Mouse (Mus musculus) heart, embryonic 16.5 days (tissue): ENCODE results near the gene Dexi. TPM values are rescaled to one million over a fixed set of nuclear protein-coding genes. Genes with fewer than 3 reads are reported as not detected.
A peak's percentile ranks its signal among the peaks of the same experiment; 100 is the strongest.

Source experiments
- ATAC-seq: fragments of 200-750 bp; cut with Nextera tagmentation; replicated peaks from 2 replicates; pipeline ENCODE4 v1.8.0; 2017; ENCODE audit warnings: moderate number of reproducible peaks; ENCODE audit not compliant: insufficient read depth, low FRiP score; ENCODE audit errors: extremely low read depth
- H3K27ac ChIP-seq: fragments of 300-500 bp; sonication (generic); 2 replicates; pipeline ENCODE4 v1.5.1; 2014; ENCODE audit warnings: mild to moderate bottlenecking, low read length, control low read depth, moderate library complexity
- H3K27me3 ChIP-seq: fragments of 300-500 bp; sonication (generic); 2 replicates; pipeline ENCODE4 v1.6.1; 2014; ENCODE audit warnings: low read length, mixed read lengths; ENCODE audit not compliant: control insufficient read depth, insufficient read depth
- H3K36me3 ChIP-seq: fragments of 300-500 bp; sonication (generic); 2 replicates; pipeline ENCODE4 v1.6.1; 2014; ENCODE audit not compliant: control insufficient read depth, insufficient read depth
- H3K4me1 ChIP-seq: fragments of 300-500 bp; sonication (generic); 2 replicates; pipeline ENCODE4 v1.6.1; 2014; ENCODE audit warnings: low read length, mixed read lengths; ENCODE audit not compliant: control insufficient read depth, insufficient read depth
- H3K4me2 ChIP-seq: fragments of 300-500 bp; sonication (generic); 2 replicates; pipeline ENCODE4 v1.6.1; 2014; ENCODE audit warnings: low read depth, mild to moderate bottlenecking, control low read depth, low read length
- H3K4me3 ChIP-seq: fragments of 300-500 bp; sonication (generic); 2 replicates; pipeline ENCODE4 v1.5.1; 2014; ENCODE audit warnings: mild to moderate bottlenecking, control low read depth, low read length
- H3K9ac ChIP-seq: fragments of 300-500 bp; sonication (generic); 2 replicates; pipeline ENCODE4 v1.6.1; 2014; ENCODE audit warnings: low read length, control low read depth
- H3K9me3 ChIP-seq: fragments of 300-500 bp; sonication (generic); replicated peaks from 2 replicates; pipeline ENCODE4 v1.6.1; 2016; ENCODE audit warnings: low read length; ENCODE audit not compliant: control insufficient read depth
- WGBS: fragments of 180-500 bp; shearing (Covaris S2); extraction: QIAGEN DNeasy Blood & Tissue Kit; methylation state at CpG from one replicate; pipeline ENCODE4 v1.1.7; 2014; 5-methylcytosine and 5-hydroxymethylcytosine counted together
- polyA plus RNA-seq: library from polyadenylated mRNA; unstranded; fragments of >200 nt; fragmentation: Nextera tagmentation; extraction: Ambion mirVana; gene quantifications from 2 replicates; pipeline ENCODE4 v1.2.1, GENCODE M21; 2015

Gene Dexi
- polyA plus RNA-seq, 1 experiment from 2014 or later, result 14.0 TPM

GRCm38 (mm10) chr16:10530179-10530578 is 12.7 kb downstream of the Dexi start:
- no peak for ATAC-seq
- Histone ChIP-seq H3K4me3 (no peak overlapping the region), H3K4me2 (no peak overlapping the region), H3K27me3 (no peaks in the 10 kb centered on the region), H3K9ac (no peak overlapping the region), H3K4me1 (peaks cover 17% of the 10 kb centered on the region), H3K36me3 (peaks cover 2% of the 10 kb centered on the region; the same call in 1 of the 2 replicates), H3K9me3 (no peaks in the 10 kb centered on the region), H3K27ac (peak overlapping the region; percentile 38; the same call in 1 of the 2 replicates)
- WGBS, result 38% methylated on average over 4 of the region's 4 CpGs

DNA sequence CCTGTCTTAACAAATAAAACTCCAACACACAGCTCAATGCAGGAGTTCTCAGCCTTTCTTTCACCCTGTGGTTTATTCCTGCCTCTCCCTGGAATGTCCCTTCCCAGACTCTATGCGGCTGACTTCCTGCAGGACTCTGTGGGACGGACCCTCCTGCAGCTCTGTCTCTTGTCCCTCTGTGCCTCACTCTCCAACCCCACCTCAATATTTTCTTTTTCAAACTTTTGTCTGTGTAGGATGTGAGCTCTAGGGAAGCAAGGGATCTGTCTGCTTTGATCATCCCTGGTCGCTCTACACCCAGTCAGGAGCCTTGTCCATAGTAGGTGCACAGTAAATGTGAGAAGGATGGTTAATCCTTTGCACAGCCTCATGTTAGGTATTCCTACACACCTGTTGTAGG is 14.5 kb downstream of the Dexi start:
- Histone ChIP-seq H3K4me3 (no peak overlapping the region), H3K9me3 (no peaks in the 10 kb centered on the region), H3K27ac (no peak overlapping the region), H3K9ac (no peak overlapping the region), H3K36me3 (peaks cover 2% of the 10 kb centered on the region; the same call in 1 of the 2 replicates), H3K4me1 (peaks cover 17% of the 10 kb centered on the region), H3K27me3 (no peaks in the 10 kb centered on the region), H3K4me2 (no peak overlapping the region)
- ATAC-seq, result no peak
- WGBS, result 71% methylated on average over 3 of the region's 3 CpGs

DNA sequence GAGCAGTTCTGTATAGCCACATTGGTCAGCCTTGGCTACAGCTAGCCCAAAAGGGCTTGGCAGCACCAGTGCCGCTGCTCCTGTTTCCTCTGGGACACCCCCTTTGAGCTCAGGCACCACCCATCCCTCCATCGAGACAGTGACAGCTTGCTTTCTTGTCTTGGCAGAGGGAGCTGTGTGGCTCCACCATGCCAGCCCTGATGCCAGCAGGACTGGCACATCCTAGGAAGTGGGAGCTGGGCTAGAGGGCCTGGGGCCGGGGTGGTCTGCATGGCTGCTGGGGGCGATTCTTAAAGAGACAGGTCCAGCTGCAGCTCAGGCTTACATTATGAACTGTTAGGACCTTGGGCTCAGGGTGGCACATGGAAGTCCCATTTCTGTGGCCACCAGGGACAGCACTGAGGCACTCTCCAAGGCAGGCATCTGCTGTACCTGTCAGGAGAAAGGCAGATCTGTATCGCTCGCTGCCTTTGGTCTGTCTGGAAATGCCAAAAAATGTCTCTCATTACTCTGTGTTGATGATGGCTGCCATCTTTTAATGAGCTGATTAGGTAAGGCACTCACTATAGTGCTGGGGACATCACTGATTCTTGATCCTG is 15.7 kb downstream of the Dexi start:
- Histone ChIP-seq H3K9me3 (no peaks in the 10 kb centered on the region), H3K36me3 (peaks cover 2% of the 10 kb centered on the region; the same call in 1 of the 2 replicates), H3K27me3 (no peaks in the 10 kb centered on the region), H3K4me3 (no peak overlapping the region), H3K9ac (no peak overlapping the region), H3K4me2 (no peak overlapping the region), H3K4me1 (peaks cover 9% of the 10 kb centered on the region), H3K27ac (no peak overlapping the region)
- ATAC-seq, result no peak
- WGBS, result 76% methylated on average over 6 of the region's 6 CpGs

DNA sequence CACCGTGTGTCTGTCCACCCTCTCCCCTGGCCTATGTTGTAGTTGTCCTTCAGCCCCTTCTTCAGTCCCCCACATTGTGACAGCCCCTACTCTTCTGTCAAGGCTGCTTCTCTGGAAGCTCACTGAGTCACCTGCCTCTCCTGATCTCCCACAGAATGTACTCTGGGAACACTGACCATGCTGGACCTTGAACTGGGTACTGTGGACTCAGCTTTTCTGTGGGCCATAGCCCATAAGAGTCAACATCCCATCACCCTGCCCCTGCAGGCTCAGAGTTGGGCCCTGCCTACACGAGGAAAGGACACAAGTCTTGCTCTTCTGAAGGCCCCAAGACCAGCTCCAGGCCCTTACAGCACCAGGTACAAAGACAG is 17.3 kb downstream of the Dexi start:
- 63% methylated on average over 2 of the region's 2 CpGs for WGBS
- peaks cover 2% of the 10 kb centered on the region; the same call in 1 of the 2 replicates for H3K36me3 ChIP-seq
- no peak overlapping the region for H3K27ac ChIP-seq
- H3K4me1 ChIP-seq, result peaks cover 12% of the 10 kb centered on the region
- H3K4me2 ChIP-seq, result no peak overlapping the region
- H3K9ac ChIP-seq, result no peak overlapping the region
- no peaks in the 10 kb centered on the region for H3K27me3 ChIP-seq
- no peaks in the 10 kb centered on the region for H3K9me3 ChIP-seq
- no peak overlapping the region for H3K4me3 ChIP-seq
- no peak for ATAC-seq

- ATAC-seq, result no peak
- Histone ChIP-seq H3K36me3 (no peaks in the 10 kb centered on the region), H3K27me3 (no peaks in the 10 kb centered on the region), H3K27ac (no peak overlapping the region), H3K9ac (peak overlapping the region; percentile 2; the same call in 1 of the 2 replicates), H3K4me3 (no peak overlapping the region), H3K9me3 (no peaks in the 10 kb centered on the region), H3K4me1 (peaks cover 6% of the 10 kb centered on the region), H3K4me2 (no peak overlapping the region)
- 71% methylated on average over 4 of the region's 4 CpGs for WGBS
Measured at GRCm38 (mm10) chr16:10524866-10525609, 17.8 kb downstream of the Dexi start.

DNA sequence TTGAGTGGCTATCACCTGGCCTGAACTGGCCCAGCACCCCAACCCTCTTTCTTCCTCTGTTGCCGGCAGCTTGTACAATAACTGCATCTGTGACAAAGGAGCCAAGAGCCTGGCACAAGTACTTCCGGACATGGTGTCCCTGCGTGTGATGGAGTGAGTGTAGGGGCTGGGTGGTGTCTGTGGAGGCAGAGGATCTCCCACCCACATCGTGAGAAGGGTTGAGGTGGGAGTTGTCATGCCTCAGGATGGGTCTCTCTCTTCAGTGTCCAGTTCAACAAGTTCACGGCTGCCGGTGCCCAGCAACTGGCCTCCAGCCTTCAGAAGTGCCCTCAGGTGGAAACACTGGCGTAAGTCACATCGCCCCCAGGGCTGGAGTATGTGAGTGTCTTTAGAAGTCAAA is 19.2 kb downstream of the Dexi start:
- Histone ChIP-seq H3K9ac (no peak overlapping the region), H3K9me3 (no peaks in the 10 kb centered on the region), H3K4me2 (no peak overlapping the region), H3K4me3 (no peak overlapping the region), H3K36me3 (no peaks in the 10 kb centered on the region), H3K27me3 (no peaks in the 10 kb centered on the region), H3K27ac (no peak overlapping the region), H3K4me1 (peaks cover 3% of the 10 kb centered on the region)
- whole genome bisulfite sequencing, result 86% methylated on average over 8 of the region's 8 CpGs
- no peak for ATAC-seq

DNA sequence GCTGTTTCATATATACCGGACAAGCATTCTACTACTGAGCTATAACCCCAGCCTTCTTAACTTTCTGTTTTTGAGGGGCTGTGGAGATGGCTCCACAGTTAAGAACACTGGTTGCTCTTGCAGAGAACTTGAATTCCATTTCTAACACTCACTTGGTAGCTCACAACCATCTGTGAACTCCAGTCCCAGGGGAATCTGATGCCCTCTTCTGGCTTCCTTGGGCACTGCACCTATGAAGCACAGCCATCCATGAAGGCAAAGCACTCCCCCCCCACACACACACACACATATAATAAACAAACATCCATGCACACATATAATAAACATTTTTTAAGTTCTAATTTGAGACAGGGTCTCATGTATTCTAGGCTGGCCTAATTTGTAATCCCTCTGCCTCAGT is 20.0 kb downstream of the Dexi start:
- ATAC-seq, result no peak
- 86% methylated on average over 1 of the region's 1 CpGs for WGBS
- no peaks in the 10 kb centered on the region for H3K9me3 ChIP-seq

DNA sequence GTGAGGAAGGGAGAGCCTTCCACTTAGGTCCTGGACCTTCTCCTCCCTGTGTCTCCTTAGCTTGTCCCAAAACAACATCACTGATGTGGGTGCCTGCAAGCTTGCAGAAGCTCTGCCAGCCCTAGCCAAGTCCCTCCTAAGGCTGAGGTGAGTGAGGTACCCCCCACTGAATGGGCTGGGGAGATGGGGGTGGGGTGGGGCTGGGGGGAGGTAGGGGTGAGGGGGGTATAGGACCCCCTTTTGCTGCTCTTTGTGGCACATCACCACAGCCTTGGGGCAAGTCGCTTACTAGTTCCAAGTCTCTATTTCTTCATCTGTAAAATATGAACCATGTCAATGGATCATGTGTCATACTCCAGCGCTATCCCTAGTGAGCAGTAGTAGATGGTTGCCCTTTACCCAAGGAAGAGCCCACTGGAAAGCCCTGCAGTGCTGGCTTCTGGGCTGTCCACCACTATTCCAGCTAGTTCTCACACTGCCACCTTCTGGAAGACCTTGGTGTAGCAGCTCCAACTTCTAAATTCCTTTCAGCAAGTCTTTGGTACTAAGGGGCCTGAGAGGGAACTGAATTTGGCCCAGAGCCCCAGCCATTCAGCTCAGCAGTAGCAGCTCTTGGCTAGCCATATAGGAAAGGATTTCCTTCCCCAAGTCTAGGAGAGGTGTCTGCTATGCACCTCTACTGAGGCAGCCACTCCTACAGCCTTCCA is 21.8 kb downstream of the Dexi start:
- Histone ChIP-seq H3K27ac (no peak overlapping the region), H3K4me3 (no peak overlapping the region), H3K9me3 (no peaks in the 10 kb centered on the region), H3K4me2 (no peak overlapping the region), H3K9ac (no peak overlapping the region), H3K27me3 (no peaks in the 10 kb centered on the region), H3K4me1 (peaks cover 3% of the 10 kb centered on the region), H3K36me3 (no peaks in the 10 kb centered on the region)
- 41% methylated on average over 2 of the region's 2 CpGs for WGBS
- ATAC-seq, result peak; percentile 69

More for the DNA sequence above, 20.0 kb downstream of the Dexi start:
- Histone ChIP-seq H3K36me3 (no peaks in the 10 kb centered on the region), H3K9ac (no peak overlapping the region), H3K27me3 (no peaks in the 10 kb centered on the region), H3K4me1 (peaks cover 3% of the 10 kb centered on the region), H3K4me3 (no peak overlapping the region), H3K4me2 (no peak overlapping the region), H3K27ac (no peak overlapping the region)

- WGBS, result 46% methylated on average over 5 of the region's 5 CpGs
- no peak overlapping the region for H3K27ac ChIP-seq
- ATAC-seq, result no peak
Measured at GRCm38 (mm10) chr16:10518030-10518429, 24.8 kb downstream of the Dexi start.

More at GRCm38 (mm10) chr16:10518030-10518429, 24.8 kb downstream of the Dexi start:
- H3K9me3 ChIP-seq, result no peaks in the 10 kb centered on the region
- no peaks in the 10 kb centered on the region for H3K36me3 ChIP-seq
- no peaks in the 10 kb centered on the region for H3K27me3 ChIP-seq
- no peak overlapping the region for H3K4me2 ChIP-seq
- H3K9ac ChIP-seq, result no peak overlapping the region
- H3K4me1 ChIP-seq, result peaks cover 3% of the 10 kb centered on the region
- H3K4me3 ChIP-seq, result no peak overlapping the region
